Mouse (Mus musculus): ENCODE measurements around the gene Syce1l. TPM values are rescaled to one million over a fixed set of nuclear protein-coding genes. Genes with fewer than 3 reads are reported as not detected.
A peak's percentile ranks its signal among the peaks of the same experiment; 100 is the strongest.

The Syce1l gene
- total RNA-seq (2021), result not detected in 2 replicates
- long read RNA-seq, result 0 reads

GRCm38 (mm10) chr8:113642926-113643325, at the start of gene Syce1l:
Gene Syce1l (plus strand): TSS chr8:113643213.
- DNase-seq, result no peak

- no peak for DNase-seq
Measured at GRCm38 (mm10) chr8:113598401-113598800, 44.6 kb upstream of the Syce1l start.

GRCm38 (mm10) chr8:113632634-113633033, 10.4 kb upstream of the Syce1l start:
- no peak for DNase-seq

- no peak for DNase-seq
Measured at GRCm38 (mm10) chr8:113634161-113634560, 8.9 kb upstream of the Syce1l start.

GRCm38 (mm10) chr8:113634670-113635591, 8.1 kb upstream of the Syce1l start, which contains the start of gene Mon1b:
Gene Mon1b (plus strand): TSS chr8:113635587.
- peak; percentile 95 for DNase-seq

GRCm38 (mm10) chr8:113635592-113636279, 7.3 kb upstream of the Syce1l start:
- peak; percentile 84 for DNase-seq

- DNase-seq, result no peak
Measured at GRCm38 (mm10) chr8:113636280-113636628, 6.8 kb upstream of the Syce1l start.

GRCm38 (mm10) chr8:113640357-113640756, 2.7 kb upstream of the Syce1l start:
- no peak for DNase-seq

- no peak for DNase-seq
Measured at GRCm38 (mm10) chr8:113643479-113644210, 632 bp downstream of the Syce1l start.

- DNase-seq, result no peak
Measured at GRCm38 (mm10) chr8:113645220-113645619, 2.2 kb downstream of the Syce1l start.

- no peak for DNase-seq
Measured at GRCm38 (mm10) chr8:113652450-113652849, 9.4 kb downstream of the Syce1l start.

- no peak for DNase-seq
Measured at GRCm38 (mm10) chr8:113653151-113653550, 10.1 kb downstream of the Syce1l start.

GRCm38 (mm10) chr8:113656154-113656553, 13.1 kb downstream of the Syce1l start:
- no peak for DNase-seq

- DNase-seq, result no peak
Measured at GRCm38 (mm10) chr8:113656681-113657298, 13.8 kb downstream of the Syce1l start.

GRCm38 (mm10) chr8:113660128-113660527, 17.1 kb downstream of the Syce1l start:
- DNase-seq, result no peak

- DNase-seq, result peak; percentile 82
Measured at GRCm38 (mm10) chr8:113664544-113664943, 21.5 kb downstream of the Syce1l start.

GRCm38 (mm10) chr8:113665036-113665435, 22.0 kb downstream of the Syce1l start:
- no peak for DNase-seq

GRCm38 (mm10) chr8:113665951-113666350, 22.9 kb downstream of the Syce1l start:
- DNase-seq, result no peak

- DNase-seq, result no peak
Measured at GRCm38 (mm10) chr8:113666714-113667432, 23.9 kb downstream of the Syce1l start.

GRCm38 (mm10) chr8:113669924-113670323, 26.9 kb downstream of the Syce1l start:
- DNase-seq, result no peak

- no peak for DNase-seq
Measured at GRCm38 (mm10) chr8:113672599-113673255, 29.7 kb downstream of the Syce1l start.
